Comparison of ENCODE assay signal across 1 mouse cellular context in the genomic region with DNA sequence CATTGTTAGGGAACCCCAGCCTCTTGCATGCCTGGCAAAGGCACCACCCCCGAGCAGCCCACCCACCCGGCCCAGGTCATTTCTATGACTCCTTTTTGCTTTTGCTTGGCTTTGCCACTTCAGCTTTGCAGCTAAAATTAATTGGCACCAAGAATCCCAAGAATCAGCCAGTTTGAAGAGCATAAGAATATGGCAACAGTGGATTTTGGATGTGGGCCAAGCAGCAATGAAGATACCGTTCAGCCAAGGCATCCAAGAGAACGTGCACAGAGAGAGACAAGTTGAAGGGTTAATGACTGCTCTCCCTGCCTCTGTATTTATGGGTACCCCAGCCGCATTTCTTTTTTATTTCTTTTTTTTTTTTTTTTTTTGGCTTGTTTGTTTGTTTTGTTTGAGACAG.
TF ChIP-seq lines count a peak whose summit lies in the region.

No protein-coding gene starts in this region.

TF ChIP-seq in CH12.LX, 34 proteins besides CTCF, POLR2A, EP300 and RAD21 (continued from another document):
- TF ChIP-seq MYC (IDR thresholded peaks at IDR 0.05; ENCODE audit: low read depth, low read length) (no peak), HCFC1 (IDR thresholded peaks at IDR 0.05; ENCODE audit: low read depth, low read length) (no peak), SMC3 (IDR thresholded peaks at IDR 0.05; ENCODE audit: low read depth, low read length) (no peak), MAZ (IDR thresholded peaks at IDR 0.05; ENCODE audit: low read depth, low read length) (no peak)
